Mouse (Mus musculus) cerebellum, adult 11 months (tissue): ENCODE measurements around the gene Fam161b.
"Not testable (repeated sequence)": the region's sequence is repeated elsewhere in the genome, so short reads cannot be mapped to it uniquely, and the experiment has no call there.

Experiments used
- DNase-seq: peaks from one replicate; pipeline ENCODE4 v3.0.0; 2022

Gene Fam161b

GRCm38 (mm10) chr12:84373831-84374481 lies 12.3 kb upstream of the Fam161b start:
- no peak for DNase-seq

DNA sequence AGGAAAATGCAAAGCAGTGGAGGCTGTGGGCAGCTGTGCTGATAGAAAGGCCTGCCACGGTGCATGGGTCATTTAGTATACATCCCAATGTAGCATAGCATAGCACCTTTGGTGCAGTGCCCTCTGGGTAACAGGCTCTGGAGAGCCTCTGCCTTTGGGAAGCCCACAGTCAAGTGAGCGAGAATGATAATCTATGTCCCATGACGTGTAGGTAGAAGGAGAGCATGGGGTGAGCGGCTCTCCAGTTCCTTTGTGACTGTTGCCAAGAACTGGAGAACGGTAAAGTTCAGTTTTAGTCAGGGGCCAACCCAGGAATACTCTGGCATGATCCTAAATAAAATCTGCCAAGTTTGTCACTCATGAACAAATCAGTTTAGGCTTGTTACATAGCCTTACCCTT lies 10.0 kb upstream of the Fam161b start:
- no peak for DNase-seq

- no peak for DNase-seq
Observed at GRCm38 (mm10) chr12:84366971-84367370, 5.3 kb upstream of the Fam161b start.

DNA sequence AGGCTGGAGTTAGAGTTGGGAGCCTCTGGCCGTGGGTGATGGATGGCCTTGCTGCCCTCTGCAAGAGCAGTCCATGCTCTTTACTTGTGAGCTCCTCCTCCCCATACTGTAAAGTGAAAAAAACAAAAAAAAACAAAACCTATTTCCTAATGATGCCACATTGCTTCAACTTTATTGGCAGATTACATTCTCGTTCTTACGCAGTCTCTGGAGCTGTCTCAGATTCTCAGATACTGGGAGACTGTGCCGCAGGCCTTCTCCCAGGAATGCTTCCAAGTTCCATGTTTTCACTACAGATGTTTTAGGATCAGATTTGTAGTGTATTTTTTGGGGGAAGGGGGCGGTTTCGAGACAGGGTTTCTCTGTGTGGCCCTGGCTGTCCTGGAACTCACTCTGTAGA lies 3.5 kb upstream of the Fam161b start:
- no peak for DNase-seq

DNA sequence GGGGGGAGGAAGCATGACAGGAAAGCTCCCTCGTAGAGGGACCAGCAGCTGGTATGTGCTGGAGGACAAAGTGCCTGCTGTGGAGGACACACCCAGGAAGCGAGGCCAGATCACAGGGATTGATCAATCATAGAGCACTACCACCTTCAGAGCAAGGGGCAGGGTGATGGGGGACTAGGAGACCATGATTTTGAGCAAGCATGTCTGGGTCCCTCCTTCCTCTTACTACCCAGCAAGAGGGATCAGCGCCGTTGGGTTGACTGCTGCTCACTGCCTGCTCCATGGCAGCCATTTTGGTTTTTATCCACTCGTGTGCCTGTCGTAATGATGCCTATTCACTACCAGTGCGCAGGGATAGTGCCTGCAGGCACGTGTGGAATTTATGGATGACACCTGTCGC lies 2.7 kb upstream of the Fam161b start:
- no peak for DNase-seq

DNA sequence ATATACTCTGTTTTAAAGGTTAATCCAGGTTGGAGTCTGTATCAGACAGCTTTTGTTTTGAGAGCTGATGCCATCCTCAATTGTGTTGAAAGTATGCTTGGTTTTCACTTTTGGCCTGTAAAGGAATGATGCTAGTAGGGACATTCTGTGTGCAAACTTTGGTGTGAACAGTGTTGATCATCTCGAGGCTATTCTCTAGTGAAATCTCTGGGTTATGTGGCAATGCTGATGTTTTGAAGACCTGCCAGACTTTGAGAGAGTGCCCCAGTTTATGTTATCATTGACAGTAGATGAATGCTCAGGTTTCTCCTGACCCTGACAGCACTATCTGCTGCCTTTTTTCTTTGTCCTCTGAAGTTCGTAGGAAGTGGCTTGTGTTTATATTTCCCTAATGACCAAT lies 1.2 kb upstream of the Fam161b start:
- DNase-seq = no peak

- DNase-seq = not testable (repeated sequence)
Observed at GRCm38 (mm10) chr12:84358699-84359098, 2.9 kb downstream of the Fam161b start.

DNA sequence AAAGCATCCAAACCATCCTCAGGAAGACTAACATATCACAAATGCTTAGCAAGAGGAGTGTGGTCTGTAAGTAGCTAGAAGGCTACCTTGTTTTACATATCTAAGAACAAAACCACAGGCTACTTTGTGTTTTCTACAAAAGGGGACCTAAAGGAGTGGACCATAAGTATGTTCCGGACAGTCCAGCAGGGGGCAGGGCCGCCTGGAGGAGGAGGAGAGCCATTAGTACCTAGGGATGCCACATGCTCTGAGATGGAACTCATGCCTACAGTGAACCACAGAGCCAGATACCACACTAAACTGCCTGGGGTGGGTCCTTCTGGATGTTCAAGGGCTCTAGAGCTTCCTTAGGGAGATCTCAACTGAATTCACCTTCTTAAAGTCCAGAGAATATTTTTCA lies 14.4 kb downstream of the Fam161b start:
- no peak for DNase-seq

DNA sequence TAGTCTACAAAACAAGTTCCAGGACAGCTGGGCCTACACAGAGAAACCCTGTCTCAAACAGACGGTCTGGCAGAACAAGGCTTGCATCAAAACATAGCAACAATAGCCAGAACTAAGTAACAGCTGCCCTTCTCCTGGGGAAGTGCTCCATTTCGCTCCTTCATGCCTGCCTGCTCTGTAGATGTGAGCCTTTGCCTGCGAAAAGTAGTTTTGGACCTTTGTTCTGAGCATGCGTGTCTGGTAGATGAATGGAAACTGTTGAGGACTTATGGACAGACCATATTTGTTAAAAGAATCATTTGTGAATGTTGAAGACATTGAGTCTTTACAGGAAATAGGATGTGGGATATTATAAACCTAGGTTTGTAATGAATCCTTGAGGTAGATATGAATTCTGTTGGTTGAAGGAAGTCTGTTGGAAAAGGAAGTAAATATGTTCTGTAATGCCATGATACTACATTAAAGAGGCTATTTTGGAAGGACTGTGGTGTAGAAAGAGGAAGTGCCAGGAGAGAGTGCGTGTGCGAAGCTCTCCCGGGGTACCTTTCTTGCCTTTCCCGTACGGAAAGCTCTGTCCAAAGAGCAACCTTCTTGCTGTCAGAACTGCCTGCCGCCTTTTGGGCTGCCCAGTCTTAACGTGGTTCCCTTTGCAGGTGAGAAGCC lies 24.5 kb downstream of the Fam161b start:
- no peak for DNase-seq

- no peak for DNase-seq
Observed at GRCm38 (mm10) chr12:84327111-84327512, 34.5 kb downstream of the Fam161b start.

GRCm38 (mm10) chr12:84316721-84317621 lies 44.7 kb downstream of the Fam161b start, which contains the start of gene Zfp410:
TSS of gene Zfp410 (plus strand) at chr12:84316852.
- peak; percentile 84 for DNase-seq

GRCm38 (mm10) chr12:84316006-84316405 lies 45.6 kb downstream of the Fam161b start:
- DNase-seq = no peak

- no peak for DNase-seq
Observed at GRCm38 (mm10) chr12:84311306-84311705, 50.3 kb downstream of the Fam161b start.

GRCm38 (mm10) chr12:84304554-84304953 lies 57.1 kb downstream of the Fam161b start:
- DNase-seq = no peak

DNA sequence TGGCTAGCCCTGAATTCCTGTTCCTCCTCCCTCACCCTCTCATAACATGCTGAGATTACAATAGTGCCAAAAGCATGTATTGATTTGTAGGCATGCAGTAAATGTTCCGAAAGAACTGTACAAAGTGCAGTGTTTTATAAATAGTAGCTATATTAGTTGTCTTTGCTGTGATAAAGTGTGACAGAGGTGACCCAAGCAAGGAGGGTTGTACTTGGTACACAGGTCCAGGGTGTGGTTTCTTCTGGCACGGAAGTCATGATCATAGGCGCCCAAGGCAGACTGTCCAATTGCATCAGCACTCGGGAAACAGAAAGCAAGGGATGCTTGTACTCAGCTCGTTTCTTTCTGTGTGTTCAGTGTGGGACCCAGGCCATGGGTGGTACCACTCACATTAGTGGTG lies 57.5 kb downstream of the Fam161b start:
- no peak for DNase-seq

GRCm38 (mm10) chr12:84299265-84299664 lies 62.4 kb downstream of the Fam161b start:
- no peak for DNase-seq

- DNase-seq = no peak
Observed at GRCm38 (mm10) chr12:84297851-84298250, 63.8 kb downstream of the Fam161b start.
